Mouse (Mus musculus) cerebellum, postnatal 10 days (tissue): ENCODE results near the gene P2ry13.
A peak's percentile ranks its signal among the peaks of the same experiment; 100 is the strongest.

Source experiments
- DNase-seq, 2 experiments: peaks; one replicate each; pipeline ENCODE4 v3.0.0; 2021; ENCODE audit warnings: mixed read lengths in 2 of 2

The P2ry13 gene

DNA sequence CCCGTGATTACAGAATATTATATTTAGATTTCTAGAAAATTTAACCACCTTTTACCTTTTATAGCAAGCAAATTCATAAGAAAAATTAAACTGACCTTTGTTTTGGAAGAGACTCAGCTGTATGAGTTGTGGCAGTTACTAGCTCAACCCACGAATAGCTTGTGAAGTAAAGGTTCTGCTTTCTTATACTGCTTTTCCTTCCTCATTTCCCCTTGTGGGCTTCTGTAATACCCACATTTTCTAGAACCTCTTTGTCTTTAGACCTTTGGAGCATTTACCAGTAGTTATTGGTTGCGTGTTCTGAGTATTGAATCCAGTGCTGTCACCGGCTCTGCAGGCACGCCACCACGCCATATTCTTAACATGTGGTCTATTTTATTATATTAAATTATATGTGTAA, at the start of gene P2ry13:
TSS of gene P2ry13 (minus strand) at position 156 of the 400 bp plus-strand sequence.
- no peak for DNase-seq

- DNase-seq, result peak; percentile 13 to 33
These were observed 47.3 kb upstream of the P2ry13 start for GRCm38 (mm10) chr3:59257740-59258664.

- DNase-seq, result no peak
These were observed 39.8 kb upstream of the P2ry13 start for GRCm38 (mm10) chr3:59250454-59250853.

DNA sequence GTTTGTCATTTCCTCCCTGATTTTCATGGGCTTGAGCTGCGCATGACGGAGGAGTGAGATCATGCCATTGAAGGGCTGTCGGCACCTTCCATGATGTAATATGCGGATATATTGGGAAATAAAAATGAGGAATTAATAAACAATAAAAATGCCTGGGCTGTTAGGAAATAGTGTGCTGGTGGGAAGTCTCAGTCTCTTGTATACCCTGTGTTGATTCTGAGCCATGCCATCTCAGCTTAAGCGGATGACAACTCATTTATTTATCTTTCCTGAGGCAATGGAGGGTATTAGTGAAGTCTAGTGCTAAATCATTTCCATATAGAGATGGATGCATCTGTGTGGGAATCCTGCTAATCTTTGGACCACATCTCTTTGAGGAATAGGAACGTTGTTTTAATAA, 37.3 kb upstream of the P2ry13 start:
- no peak for DNase-seq

DNA sequence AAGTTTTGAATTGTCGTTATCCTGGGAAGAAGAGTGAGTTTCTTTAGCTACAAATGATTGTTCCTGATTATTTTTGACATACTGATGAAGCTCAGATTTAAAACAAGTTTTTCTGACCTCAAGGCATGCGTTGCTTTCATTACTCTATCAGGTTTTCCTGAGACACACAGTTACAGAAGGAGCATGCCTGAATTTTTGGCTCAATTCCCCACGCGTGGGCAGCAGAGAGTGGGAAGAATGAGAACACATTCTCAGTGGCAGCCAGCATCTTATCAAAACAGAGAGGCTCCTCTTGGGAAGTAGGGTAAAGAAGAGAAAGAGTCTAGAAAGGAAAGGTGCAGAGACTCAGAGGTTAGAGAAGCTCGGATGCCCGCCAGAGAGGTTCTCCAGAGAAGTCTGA, 32.7 kb upstream of the P2ry13 start:
- peak; percentile 42 to 44 for DNase-seq

DNA sequence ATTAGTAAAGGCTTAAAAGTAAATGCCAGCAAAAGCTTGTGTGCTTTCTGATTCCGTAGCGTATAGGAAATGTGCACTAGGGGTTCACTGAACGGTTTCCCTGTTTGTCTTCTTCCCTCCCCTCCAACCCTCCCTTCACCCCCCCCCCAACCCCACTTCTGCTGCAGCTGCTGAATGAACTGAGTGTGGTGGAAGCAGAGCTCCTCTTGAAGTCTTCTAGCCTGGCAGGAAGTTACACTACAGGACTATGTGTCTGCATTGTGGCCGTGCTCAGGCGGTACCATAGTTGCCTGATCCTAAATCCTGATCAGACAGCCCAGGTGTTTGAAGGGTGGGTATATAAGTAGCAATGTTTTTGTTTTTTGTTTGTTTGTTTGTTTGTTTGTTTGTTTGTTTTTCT, 24.2 kb upstream of the P2ry13 start:
- no peak for DNase-seq

- peak in 1 of 2 experiments; percentile 15 for DNase-seq
These were observed 20.2 kb upstream of the P2ry13 start for GRCm38 (mm10) chr3:59230912-59231311.

DNA sequence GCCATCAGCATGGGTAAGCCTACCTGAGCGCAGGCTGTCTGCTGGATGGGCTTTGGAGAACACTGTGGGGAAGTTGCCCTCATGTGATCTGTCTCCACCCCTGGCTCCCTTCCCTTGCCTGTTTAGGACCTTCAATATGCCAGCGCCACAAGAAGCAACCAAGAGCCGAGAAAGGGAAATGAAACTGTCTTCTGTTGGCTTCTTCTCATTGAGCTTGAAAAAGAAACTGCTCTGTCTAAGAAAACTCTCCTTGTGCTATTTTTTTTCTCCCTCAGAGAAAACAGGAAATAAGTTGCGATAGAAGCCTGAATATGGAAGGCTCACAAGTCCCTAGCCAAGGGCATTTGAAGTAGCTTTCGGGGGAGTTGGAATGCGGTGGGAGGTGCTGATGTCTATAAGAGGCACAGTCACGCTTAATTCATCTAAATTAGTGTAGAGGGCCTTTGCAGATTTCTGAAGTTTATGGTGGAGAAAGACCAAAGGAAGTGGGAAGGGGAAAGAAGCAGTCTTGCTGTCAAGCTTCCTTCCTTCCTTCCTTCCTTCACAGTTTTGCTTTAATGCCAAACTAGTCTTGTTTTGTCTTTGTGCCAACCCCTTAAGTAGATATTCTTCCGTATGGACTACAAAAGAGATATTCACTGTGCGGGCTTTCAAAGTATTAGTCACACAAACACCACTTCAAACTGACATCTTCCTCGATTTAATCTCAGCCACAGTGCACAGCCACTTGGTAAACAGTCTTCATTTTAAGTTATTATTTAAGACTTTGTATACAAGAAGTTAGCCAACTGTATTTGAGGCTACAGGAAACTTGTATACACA, 18.3 kb upstream of the P2ry13 start:
- DNase-seq, result no peak

- DNase-seq, result no peak
These were observed 17.0 kb upstream of the P2ry13 start for GRCm38 (mm10) chr3:59227696-59228095.

DNA sequence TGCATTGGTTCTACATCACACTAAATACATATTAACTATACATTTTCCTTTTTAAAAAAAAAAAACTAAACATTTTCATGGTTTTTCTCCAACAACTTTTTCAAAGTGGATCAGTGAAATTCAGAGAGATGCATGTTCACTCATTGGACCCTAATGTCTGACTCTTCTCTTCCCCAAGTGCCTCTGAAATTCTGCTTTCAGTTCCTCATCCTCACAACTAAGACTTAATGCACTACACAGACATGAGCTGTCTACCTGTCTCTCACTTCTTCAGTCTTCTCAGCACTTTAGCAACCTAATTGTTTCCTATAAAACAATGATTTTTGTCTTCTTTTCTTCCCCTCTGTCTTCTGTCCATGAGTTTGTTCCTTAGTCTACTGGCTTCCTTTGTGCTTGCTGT, 14.7 kb upstream of the P2ry13 start:
- no peak for DNase-seq

DNA sequence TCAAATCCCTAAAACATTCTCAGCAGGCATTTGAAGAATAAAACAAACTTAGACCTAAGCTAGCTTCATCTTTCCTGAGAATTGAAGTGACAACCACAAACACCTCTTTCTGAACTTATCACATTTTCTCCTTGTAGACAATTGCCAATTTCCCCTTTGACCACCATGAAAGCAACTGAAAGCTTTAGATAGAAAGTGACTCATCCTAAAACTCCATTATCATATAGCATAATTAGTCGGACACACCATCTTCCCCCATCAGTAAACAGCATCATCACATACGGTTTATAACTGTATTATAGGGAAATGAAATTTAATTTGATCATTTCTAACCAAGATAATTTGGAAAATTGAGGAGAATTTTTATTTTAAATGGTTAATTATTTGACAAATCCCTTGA, 11.6 kb upstream of the P2ry13 start:
- DNase-seq, result no peak

GRCm38 (mm10) chr3:59219326-59219725, 8.6 kb upstream of the P2ry13 start:
- no peak for DNase-seq

- DNase-seq, result no peak
These were observed 6.5 kb upstream of the P2ry13 start for GRCm38 (mm10) chr3:59217211-59217610.

DNA sequence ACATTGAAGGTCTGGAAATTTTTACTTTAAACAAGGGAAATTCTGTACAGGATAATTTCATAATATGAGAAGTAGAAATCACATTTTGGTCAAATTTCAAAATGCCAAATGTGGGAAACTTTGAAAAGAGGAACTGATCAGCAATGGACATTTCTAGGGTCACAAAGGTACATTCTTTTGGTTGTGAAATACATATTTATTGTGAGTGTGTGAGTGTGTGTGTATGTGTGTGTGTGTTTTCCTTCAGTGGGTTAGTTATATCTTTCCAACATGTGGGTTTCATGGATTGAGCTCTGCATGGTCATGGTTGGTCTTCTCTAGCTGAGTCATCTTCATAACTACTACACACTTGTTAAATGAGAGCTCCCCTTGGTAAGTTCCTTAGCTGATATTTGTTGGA, 1.7 kb upstream of the P2ry13 start:
- DNase-seq, result no peak

GRCm38 (mm10) chr3:59211784-59212183, 1.1 kb upstream of the P2ry13 start:
- DNase-seq, result no peak

DNA sequence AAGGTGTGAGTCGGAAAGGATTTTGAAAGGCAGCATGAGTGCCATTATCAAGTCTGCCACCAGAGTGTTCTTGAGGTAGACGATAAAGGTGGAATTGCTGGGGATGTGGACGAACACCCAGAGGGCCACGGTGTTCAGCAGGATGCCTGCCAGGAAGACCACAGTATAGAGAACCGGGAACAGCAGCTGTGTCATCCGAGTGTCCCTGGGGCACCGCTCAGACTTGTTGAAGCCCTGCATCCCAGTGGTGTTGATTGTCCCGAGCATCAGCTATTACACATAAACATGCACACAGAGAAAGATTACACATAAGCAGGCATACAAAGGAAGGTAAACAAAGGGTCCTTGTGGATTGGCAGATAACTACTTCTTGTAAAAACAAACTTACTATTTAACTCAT, 593 bp downstream of the P2ry13 start:
- DNase-seq, result no peak

- peak; percentile 66 to 89 for DNase-seq
These were observed 1.8 kb downstream of the P2ry13 start for GRCm38 (mm10) chr3:59208650-59209548.

GRCm38 (mm10) chr3:59205941-59206340, 4.7 kb downstream of the P2ry13 start:
- DNase-seq, result no peak

- DNase-seq, result no peak
These were observed 5.8 kb downstream of the P2ry13 start for GRCm38 (mm10) chr3:59204719-59205503.

DNA sequence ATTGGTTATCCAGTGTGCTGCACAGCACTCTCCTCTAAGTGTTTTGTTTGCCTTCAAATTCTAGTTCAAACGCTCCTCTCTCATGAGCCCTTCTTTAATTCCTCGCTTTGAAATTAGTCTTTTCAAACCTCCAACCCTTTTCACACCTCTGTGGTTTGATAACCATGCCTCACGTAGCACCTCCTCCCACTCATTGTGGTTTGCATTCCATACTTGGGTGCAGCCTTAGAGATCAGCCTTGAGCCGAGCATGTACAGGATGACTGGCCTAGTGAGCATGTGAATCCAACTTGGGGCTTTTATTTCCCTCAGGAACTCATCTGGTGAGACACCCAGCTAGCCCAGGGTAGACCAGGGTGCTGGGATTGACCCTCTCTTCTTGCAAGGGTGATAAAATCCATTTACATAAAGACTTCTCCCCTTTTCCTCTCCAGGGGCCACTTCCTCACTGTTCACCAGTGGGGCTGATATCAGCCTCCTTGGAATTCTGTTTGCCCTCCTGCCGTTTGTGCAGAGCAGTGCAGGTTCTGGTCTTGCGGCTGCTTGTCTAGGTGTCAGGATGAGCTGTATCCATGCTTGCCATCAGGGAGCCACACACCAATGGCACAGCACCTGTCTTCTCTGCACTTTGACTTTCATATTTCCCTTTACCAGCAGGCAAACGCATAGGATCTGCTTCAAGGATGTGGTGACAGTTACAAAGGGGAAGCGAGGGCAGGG, 6.7 kb downstream of the P2ry13 start:
- DNase-seq, result no peak

GRCm38 (mm10) chr3:59197329-59197948, 13.2 kb downstream of the P2ry13 start:
- DNase-seq, result peak; percentile 36 to 59
